Mouse (Mus musculus): Measurements from ENCODE around the gene Sox12.

DNA sequence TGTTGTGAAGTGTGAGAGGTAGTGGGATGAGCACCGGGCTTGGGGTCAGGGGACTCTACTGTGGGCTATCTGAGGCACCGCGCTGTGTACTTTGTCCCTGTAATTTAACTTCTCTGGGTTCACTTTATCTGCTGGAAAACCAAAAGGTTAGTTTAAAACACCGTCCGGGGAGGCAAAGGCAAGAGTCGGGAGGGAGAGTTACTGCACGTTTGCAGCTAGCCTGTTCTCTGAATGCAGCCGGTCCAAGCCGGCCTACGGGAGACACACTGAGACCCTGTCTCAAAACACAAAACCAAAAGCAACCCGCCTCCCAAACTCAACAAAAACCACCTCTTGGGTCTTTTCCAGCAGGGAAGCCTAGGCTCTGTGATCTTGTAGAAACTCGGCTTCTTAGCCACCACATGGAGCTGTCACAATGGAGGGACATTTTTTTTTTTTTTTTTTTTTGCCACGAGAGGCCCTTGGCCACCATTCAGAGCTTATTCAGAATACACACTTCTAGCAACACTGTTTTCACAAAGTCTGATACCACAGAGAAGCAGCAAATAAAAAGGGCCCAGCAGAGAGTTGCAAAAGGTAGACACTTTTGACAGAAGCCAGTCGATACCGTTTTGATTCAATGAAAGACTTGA lies 14.8 kb upstream of the Sox12 start:
- TF ChIP-seq POLR2A (IDR thresholded peaks at IDR 0.05; ENCODE audit: extremely low read depth, insufficient read depth, low read length): no peak
- TF ChIP-seq CTCF (IDR thresholded peaks at IDR 0.05; ENCODE audit: extremely low read depth, insufficient read depth, low read length): no peak

All from cortical plate, adult 2 months (tissue).